Mouse (Mus musculus) layer of hippocampus, postnatal 14 days (tissue): ENCODE measurements around the gene Eif2a. TPM values are rescaled to one million over a fixed set of nuclear protein-coding genes. Genes with fewer than 3 reads are reported as not detected.

Experiments
- DNase-seq, 2 experiments: peaks; one replicate each; pipeline ENCODE4 v3.0.0; 2021 to 2022; ENCODE audit warnings: low spot score in 2 of 2, mixed read lengths in 1 of 2
- long read RNA-seq, 2 experiments: library from polyadenylated mRNA; stranded (forward); transcript quantifications; one replicate each; pipeline ENCODE4 v2.0.0; 2021
- total RNA-seq, 2 experiments: library from RNA; stranded (reverse); gene quantifications; 2 replicates each; pipeline ENCODE4 v1.2.3; 2021

Gene Eif2a
- 10 to 100 TPM; 48.3 to 49.8 TPM for total RNA-seq
- long read RNA-seq, experiment 1, transcript Eif2a-201 (14 exons, 2,299 nt), result major isoform, 38 of 48 reads
- long read RNA-seq, experiment 1, partial matches to known transcripts, result 3 of 48 reads
- long read RNA-seq, experiment 1, other reads (novel, unspliced or antisense), result 6 of 48 reads
- long read RNA-seq, experiment 2, transcript Eif2a-201 (14 exons, 2,299 nt), result major isoform, 25 of 34 reads
- long read RNA-seq, experiment 2, partial matches to known transcripts, result 3 of 34 reads
- long read RNA-seq, experiment 2, other reads (novel, unspliced or antisense), result 4 of 34 reads

GRCm38 (mm10) chr3:58525652-58526407, at the start of gene Eif2a, which contains the start of gene Serp1:
Gene Eif2a (plus strand): TSS chr3:58525821.
Gene Serp1 (minus strand): TSS chr3:58525892.
- DNase-seq, result peak; percentile 99

DNA sequence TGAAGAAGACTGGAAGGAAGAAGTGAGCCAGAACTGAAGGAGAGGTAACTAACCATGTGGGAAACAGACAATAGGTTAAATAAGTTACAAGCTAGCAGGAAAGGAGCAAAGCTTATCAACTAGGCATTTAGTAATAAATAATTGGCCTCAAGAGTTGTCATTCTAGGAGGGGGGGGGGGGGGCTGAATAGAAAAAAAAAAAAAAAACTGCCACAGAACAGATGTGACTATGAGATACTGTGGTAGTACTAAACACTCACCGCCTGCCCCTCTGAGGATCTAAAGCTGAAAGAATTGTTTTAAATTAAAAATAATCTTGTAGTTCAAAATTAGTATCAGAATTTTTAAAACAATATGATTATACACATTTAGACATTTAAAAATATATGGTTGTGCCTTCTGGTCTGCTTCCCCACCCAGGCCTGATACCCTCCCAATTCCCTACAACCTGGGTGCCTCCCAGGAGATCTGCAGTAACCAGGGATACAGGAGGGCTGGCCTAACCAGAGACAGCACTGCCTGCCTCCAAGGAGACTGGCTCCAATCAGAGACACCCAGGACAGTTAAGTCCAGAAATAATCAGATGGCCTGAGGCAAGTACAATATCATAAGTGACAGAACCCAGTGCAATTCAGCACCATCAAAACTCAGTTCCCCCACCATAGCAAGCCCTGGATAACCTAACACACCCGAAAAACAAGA, 46.7 kb upstream of the Eif2a start:
- DNase-seq, result no peak

DNA sequence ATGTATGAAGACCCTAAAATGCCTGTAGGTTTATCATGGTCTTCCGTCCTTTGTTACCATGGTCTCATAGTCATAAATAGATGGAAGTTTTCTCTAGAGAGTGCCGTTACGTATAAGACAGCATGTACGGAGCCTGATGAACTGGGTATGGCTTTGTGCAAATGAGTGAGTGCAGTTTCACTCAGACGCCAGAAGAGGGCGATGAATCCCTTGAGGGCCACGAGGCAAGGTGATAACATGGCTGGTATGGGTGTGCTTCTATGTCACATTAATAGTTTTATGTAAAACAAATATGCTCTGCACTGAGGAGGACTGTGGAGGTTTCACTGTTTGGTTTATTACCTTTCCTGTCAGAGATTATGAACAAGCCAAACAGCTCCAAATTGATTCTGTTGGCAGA, 39.7 kb upstream of the Eif2a start:
- DNase-seq, result no peak

DNA sequence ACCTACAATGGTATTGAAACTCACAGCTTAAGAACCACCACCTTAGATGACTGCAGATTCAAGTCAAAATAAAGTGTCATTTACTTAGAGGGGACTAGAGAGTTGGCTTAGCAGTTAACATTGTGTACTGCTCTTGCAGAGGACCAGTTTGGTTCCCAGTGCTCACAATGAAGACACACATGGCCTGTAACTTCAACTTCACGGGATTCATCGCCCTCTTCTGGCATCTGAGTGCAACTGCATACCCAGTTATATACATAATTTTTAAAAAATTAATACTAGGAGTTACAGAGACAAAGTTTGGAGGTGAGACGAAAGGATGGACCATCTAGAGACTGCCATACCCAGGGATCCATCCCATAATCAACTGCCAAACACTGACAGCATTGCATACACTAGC, 38.5 kb upstream of the Eif2a start:
- DNase-seq, result no peak

DNA sequence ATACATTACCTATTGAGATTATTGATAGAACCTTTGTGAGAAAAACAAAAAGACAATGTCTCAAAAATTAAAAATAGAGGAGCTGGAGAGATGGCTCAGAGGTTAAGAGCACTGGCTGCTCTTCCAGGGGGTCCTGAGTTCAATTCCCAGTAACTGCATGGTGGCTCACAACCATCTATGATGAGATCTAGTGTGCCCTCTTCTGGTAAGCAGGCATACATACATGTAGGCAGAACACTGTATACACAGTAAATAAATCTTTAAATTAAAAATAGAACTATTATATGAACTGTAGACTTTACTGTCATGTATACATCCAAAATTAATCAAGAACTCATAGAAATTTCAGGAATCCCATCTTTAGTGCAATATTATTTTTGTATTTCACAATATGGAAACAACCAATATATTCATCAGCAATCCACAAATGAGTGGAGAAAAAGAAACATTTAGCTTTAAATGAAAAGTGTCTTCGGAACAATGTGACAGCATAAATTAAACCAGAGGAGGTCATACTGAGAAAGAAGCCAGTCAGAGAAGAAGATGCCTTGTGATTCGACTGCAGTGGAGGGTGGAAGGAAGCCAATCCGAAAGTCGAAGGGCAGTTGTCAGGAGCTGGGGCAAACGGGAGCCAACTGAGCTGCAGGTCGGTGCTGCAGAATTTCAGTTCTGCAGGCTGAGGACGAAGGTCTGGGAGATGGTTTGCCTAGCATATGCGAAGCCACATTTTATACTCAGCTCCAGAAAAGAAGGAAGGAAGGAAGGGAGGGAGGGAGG, 37.4 kb upstream of the Eif2a start:
- DNase-seq, result no peak

GRCm38 (mm10) chr3:58490787-58491186, 34.8 kb upstream of the Eif2a start:
- peak; percentile 41 to 52 for DNase-seq

DNA sequence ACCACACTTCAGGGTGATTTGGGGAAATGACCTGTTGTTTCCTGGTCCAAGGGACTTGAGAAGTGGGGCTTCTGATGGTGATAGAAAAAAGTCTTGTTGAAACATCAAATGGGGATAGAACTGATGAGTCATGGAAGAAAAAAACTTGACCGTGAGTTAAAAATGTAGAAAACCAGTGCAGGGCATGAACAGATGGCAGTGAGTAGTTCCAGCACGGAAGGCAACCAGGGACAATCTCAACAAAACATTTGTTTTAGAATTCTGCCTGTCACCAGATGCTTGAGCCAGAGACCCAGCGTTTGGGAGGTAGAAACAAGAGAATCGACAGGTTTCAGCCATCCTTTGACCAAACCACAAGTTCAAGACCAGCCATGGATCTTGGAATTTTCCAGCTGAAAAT, 32.0 kb upstream of the Eif2a start:
- peak in 1 of 2 experiments; percentile 49 for DNase-seq

DNA sequence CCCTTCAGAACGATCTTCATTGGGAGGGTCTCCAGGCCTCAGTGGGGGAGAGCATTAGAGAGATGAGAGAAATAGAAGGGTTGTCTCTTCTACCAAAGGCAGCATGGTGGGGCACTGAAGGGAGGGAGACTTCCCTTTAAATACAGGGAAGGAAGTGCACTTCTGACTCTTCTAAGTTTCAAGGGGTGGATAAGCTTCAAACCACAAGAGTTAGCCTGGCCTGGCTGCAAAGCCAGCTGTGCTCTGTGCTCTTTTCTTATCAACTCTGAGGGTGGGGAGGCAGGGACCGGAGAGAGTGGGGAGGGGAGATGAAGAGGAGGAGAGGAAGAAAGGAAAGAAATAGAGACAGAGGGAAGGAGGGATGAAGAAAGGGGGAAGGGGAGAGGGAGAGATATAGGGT, 23.7 kb upstream of the Eif2a start:
- DNase-seq, result no peak

DNA sequence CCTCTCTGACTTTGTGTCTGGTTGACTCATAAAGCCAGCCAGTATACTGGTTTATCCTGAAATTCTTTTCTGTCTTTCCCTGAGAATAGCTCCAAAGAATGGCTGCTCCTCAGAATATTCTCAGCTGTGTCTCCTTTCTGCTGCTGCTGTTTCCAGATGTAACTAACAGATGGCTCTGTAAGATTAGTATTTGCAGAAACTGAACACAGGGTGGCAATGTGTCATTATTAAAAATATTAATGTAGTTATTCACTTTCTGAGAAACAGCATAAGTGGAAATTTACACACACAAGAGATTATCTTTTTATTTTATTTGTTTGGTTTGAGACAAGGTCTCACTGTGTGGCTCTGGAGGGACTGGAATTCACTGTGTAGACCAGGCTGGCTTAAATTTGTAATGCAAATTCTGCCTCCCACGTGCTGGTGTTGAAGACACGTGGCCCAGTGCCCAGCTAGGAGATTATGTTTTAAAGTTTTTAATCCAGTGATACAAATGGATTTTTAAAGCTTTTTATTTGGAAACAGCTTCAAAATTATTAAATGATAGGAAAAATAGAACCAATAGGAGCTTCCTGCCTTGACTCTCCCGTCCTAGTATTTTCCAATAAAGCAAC, 21.8 kb upstream of the Eif2a start:
- no peak for DNase-seq

DNA sequence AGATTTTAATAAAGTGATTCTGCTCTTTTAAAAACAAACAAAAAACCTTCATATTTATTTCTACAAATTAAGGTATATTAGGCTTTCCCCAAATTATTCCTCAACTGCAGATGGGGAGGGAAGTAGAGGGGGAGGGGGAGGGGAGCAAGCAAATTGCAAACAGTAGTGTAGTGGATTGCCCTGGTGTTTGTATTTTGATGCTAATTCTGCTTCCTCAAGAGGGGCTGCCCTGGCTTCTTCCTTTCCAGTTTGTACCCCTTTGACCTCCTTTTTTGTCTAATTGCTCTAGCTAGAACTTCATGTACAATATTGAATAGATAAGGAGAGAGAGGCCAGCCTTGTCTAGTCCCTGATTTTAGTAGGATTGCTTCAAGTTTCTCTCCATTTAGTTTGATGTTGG, 20.9 kb upstream of the Eif2a start:
- DNase-seq, result no peak

- no peak for DNase-seq
Observed at GRCm38 (mm10) chr3:58508020-58508750, 17.4 kb upstream of the Eif2a start.

- DNase-seq, result no peak
Observed at GRCm38 (mm10) chr3:58511581-58511980, 14.0 kb upstream of the Eif2a start.

GRCm38 (mm10) chr3:58512740-58513139, 12.9 kb upstream of the Eif2a start:
- no peak for DNase-seq

GRCm38 (mm10) chr3:58513483-58513882, 12.1 kb upstream of the Eif2a start:
- no peak for DNase-seq

- no peak for DNase-seq
Observed at GRCm38 (mm10) chr3:58515947-58516601, 9.5 kb upstream of the Eif2a start.

- no peak for DNase-seq
Observed at GRCm38 (mm10) chr3:58516602-58516976, 9.0 kb upstream of the Eif2a start.

- DNase-seq, result no peak
Observed at GRCm38 (mm10) chr3:58517258-58517657, 8.4 kb upstream of the Eif2a start.

GRCm38 (mm10) chr3:58517800-58518199, 7.8 kb upstream of the Eif2a start:
- no peak for DNase-seq

DNA sequence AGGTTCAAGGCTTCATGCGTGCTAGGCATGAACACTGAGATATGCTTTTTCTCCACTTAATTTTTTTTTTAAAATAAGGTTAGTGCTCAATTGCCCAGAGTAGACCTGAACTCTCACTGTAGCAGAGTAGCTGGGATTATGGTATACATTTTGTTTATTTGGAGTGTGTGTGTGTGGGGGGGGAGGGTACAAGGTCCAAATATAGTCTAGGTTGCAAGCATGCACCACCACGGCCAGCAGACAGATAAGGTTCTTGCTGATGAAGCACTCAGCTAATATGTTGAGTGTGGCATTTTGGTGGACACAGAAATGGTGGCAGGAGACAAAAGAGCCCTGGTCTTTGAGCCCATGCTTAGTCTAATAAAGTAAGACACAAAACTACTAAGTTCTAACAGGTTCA, 6.7 kb upstream of the Eif2a start:
- no peak for DNase-seq

DNA sequence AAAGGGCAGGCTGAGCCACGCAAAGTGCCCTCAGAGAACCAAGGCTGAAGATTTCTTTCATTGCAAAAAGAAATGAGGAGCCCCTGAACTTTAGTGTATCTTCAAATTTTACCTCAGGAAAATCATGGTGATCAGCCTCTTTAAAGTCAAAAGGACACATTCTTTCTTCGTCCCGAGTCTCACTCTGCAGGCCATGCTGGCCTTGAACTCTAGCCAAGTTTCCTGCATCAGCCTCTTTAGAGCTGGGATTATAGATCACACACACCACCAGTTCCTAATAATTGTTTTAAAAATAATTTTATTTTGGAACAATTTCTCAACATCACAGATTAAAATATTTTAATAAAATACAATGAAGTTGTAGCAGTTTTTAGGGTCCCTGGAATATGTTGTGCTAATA, 6.1 kb upstream of the Eif2a start:
- DNase-seq, result no peak
